Mouse (Mus musculus): Measurements from ENCODE around the gene Gpc5.

DNA sequence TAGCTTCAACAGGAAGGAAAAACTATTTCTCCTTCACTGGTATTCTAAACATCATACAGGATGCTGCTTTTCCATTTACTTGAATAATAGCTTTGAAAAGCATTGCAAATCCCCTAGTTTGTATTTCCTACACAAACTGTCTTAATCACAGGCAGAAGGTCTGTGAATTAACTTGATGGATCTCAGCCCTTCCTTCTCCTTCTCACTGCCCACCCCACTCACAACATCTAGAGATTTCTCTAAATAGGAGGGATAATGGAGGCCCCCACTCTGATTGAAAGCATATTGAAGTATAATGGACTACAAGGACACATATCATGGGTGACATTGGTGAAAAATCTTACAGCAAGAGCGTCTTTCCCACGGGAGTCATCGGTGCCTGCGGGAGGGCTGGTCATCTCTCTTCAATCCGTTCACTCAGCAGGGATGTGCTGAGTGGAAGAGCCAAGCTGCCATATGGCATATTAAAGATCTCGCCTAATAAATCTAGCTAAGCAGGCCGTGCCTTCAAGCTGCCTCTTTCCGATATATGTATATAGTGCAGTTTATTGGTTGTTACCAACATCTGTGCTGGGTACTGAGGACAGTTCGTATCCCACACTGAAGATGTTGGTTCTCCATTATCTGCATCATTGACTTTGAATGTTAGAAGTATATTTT is 1466.3 kb downstream of the Gpc5 start:
- TF ChIP-seq POLR2A (IDR thresholded peaks at IDR 0.05; ENCODE audit: borderline replicate concordance, insufficient read depth, low read length) (no peak), CTCF (IDR thresholded peaks at IDR 0.05; ENCODE audit: borderline replicate concordance, insufficient read depth, low read depth, low read length) (no peak)
